Mouse (Mus musculus) erythroblast, embryonic 14.5 days (primary cell): ENCODE results near the gene S1pr4.

Experiments
- GATA1 ChIP-seq: IDR thresholded peaks from 2 replicates; pipeline ENCODE4 v1.6.1; 2012; ENCODE audit warnings: low read length, inconsistent platforms, mixed read lengths
- TAL1 ChIP-seq: IDR thresholded peaks from 3 replicates; pipeline ENCODE4 v1.6.1; 2012; ENCODE audit warnings: low read length, inconsistent platforms, mixed read lengths

GRCm38 (mm10) chr10:81492606-81493240 is 7.2 kb downstream of the S1pr4 start:
- TF ChIP-seq GATA1 (no peak), TAL1 (no peak)
